Mouse (Mus musculus) G1E (cell line): ENCODE measurements around the gene Rimklb.

Experiments used
- CTCF ChIP-seq: IDR thresholded peaks from 2 replicates; pipeline ENCODE4 v1.5.1; 2012; ENCODE audit warnings: low read depth, low read length, inconsistent platforms, mixed read lengths
- GATA1 ChIP-seq: IDR thresholded peaks from 2 replicates; pipeline ENCODE4 v1.6.1; 2012; ENCODE audit warnings: borderline replicate concordance, low read length, inconsistent platforms, mixed read lengths
- GATA2 ChIP-seq: IDR thresholded peaks from 2 replicates; pipeline ENCODE4 v1.6.1; 2012; ENCODE audit warnings: low read depth, low read length, inconsistent platforms, borderline replicate concordance
- POLR2AphosphoS5 ChIP-seq: IDR thresholded peaks from 2 replicates; pipeline ENCODE4 v1.6.1; 2012; ENCODE audit warnings: low read depth, low read length, inconsistent platforms; ENCODE audit not compliant: insufficient replicate concordance
- TAL1 ChIP-seq: conservative IDR thresholded peaks from 2 replicates; pipeline ENCODE4 v1.6.1; 2012; ENCODE audit warnings: low read depth, low read length, inconsistent platforms, mixed read lengths

- TF ChIP-seq CTCF (no peak), POLR2AphosphoS5 (no peak), GATA1 (no peak), GATA2 (no peak), TAL1 (no peak)
Measured at GRCm38 (mm10) chr6:122545289-122545882, 46.8 kb upstream of the Rimklb start.
